Mouse (Mus musculus) limb, embryonic 14.5 days (tissue): ENCODE data around the gene Slc25a19. TPM values are rescaled to one million over a fixed set of nuclear protein-coding genes. Genes with fewer than 3 reads are reported as not detected.

Experiments used
- ATAC-seq: fragments of 200-750 bp; cut with Nextera tagmentation; 2 replicates; pipeline ENCODE4 v1.8.0; 2017; ENCODE audit warnings: low read depth, moderate number of reproducible peaks, moderate TSS enrichment; ENCODE audit not compliant: low FRiP score
- DNase-seq: peaks from one replicate; pipeline ENCODE4 v3.0.0-alpha.2; 2015; ENCODE audit warnings: low spot score
- H3K27ac ChIP-seq: fragments of 300-500 bp; sonication (generic); replicated peaks from 2 replicates; pipeline ENCODE4 v1.5.1; 2014; ENCODE audit warnings: low read depth, mild to moderate bottlenecking, low read length, moderate library complexity, mixed read lengths
- H3K27me3 ChIP-seq: fragments of 300-500 bp; sonication (generic); 2 replicates; pipeline ENCODE4 v1.6.1; 2014; ENCODE audit warnings: low read length, mixed read lengths; ENCODE audit not compliant: control insufficient read depth, insufficient read depth
- H3K36me3 ChIP-seq: fragments of 300-500 bp; sonication (generic); 2 replicates; pipeline ENCODE4 v1.6.1; 2014; ENCODE audit warnings: mild to moderate bottlenecking, low read length, moderate library complexity, mixed read lengths; ENCODE audit not compliant: control insufficient read depth, insufficient read depth
- H3K4me1 ChIP-seq: fragments of 300-500 bp; sonication (generic); 2 replicates; pipeline ENCODE4 v1.6.1; 2014; ENCODE audit warnings: antibody characterized with exemption, low read length, mixed read lengths; ENCODE audit not compliant: control insufficient read depth, insufficient read depth
- H3K4me2 ChIP-seq: fragments of 300-500 bp; sonication (generic); replicated peaks from 2 replicates; pipeline ENCODE4 v1.6.1; 2014; ENCODE audit warnings: low read depth, mild to moderate bottlenecking, low read length, moderate library complexity; ENCODE audit not compliant: severe bottlenecking
- H3K4me3 ChIP-seq: fragments of 300-500 bp; sonication (generic); replicated peaks from 2 replicates; pipeline ENCODE4 v1.5.1; 2014; ENCODE audit warnings: low read length
- H3K9ac ChIP-seq: fragments of 300-500 bp; sonication (generic); 2 replicates; pipeline ENCODE4 v1.6.1; 2014; ENCODE audit warnings: mild to moderate bottlenecking, low read depth, low read length, moderate library complexity; ENCODE audit not compliant: severe bottlenecking
- H3K9me3 ChIP-seq: fragments of 300-500 bp; sonication (generic); 2 replicates; pipeline ENCODE4 v1.6.1; 2016; ENCODE audit warnings: low read length; ENCODE audit not compliant: control insufficient read depth
- POLR2A ChIP-seq: fragments of 200-500 bp; IDR thresholded peaks from 2 replicates; pipeline ENCODE4 v1.8.0; 2012; ENCODE audit warnings: inconsistent platforms, mild to moderate bottlenecking, moderate library complexity, borderline replicate concordance; ENCODE audit not compliant: insufficient read depth, insufficient read length; ENCODE audit errors: extremely low read depth
- WGBS: fragments of 180-500 bp; shearing (Covaris S2); extraction: QIAGEN DNeasy Blood & Tissue Kit; methylation state at CpG from one replicate; pipeline ENCODE4 v1.1.7; 2014; 5-methylcytosine and 5-hydroxymethylcytosine counted together
- polyA plus RNA-seq, 2 experiments: library from polyadenylated mRNA; depleted of rRNA in 1 of 2; stranded (reverse) in 1 of 2; unstranded in 1 of 2; fragments of >200 nt; fragmentation: Nextera tagmentation in 1 of 2; extraction: Ambion mirVana in 1 of 2; gene quantifications; 2 replicates each; pipeline versions ENCODE4 v1.2.1 to v1.2.3; 2012 to 2014

Slc25a19 gene
- polyA plus RNA-seq, 2 experiments, result 20.9 to 30.7 TPM

DNA sequence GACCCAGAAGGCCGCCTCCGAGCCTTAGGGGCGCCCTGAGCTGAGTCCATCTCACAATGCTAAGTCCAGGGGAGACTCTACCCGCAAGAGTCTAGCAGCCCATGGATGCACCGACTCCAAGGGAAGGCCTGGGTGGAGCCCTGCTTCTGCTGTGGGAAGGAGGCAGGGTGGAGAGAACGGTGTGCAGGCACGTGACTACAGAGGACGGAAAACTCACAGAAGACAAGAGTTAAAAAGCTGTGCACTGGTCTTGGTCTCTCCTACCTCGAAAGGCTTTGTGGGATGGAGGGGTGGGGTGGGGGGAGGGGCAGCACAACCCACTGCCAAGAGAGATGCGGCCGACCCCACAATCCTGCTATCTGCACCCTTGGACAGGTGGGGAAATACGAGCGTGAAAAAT, 16.2 kb upstream of the Slc25a19 start:
- no peak overlapping the region for H3K27ac ChIP-seq
- H3K36me3 ChIP-seq, result peaks cover 21% of the 10 kb centered on the region
- no peaks in the 10 kb centered on the region for H3K9me3 ChIP-seq
- ATAC-seq, result no peak
- WGBS, result 92% methylated on average over 13 of the region's 13 CpGs
- H3K27me3 ChIP-seq, result no peaks in the 10 kb centered on the region
- H3K4me3 ChIP-seq, result no peak overlapping the region
- no peak for TF ChIP-seq POLR2A
- H3K9ac ChIP-seq, result no peak overlapping the region
- no peak overlapping the region for H3K4me2 ChIP-seq
- no peaks in the 10 kb centered on the region for H3K4me1 ChIP-seq
- no peak for DNase-seq

GRCm38 (mm10) chr11:115643265-115643664, 15.2 kb upstream of the Slc25a19 start:
- no peaks in the 10 kb centered on the region for H3K4me1 ChIP-seq
- no peak for TF ChIP-seq POLR2A
- ATAC-seq (no peak), DNase-seq (no peak)
- H3K36me3 ChIP-seq, result peaks cover 21% of the 10 kb centered on the region
- no peak overlapping the region for H3K4me2 ChIP-seq
- 72% methylated on average over 10 of the region's 10 CpGs for whole genome bisulfite sequencing
- no peaks in the 10 kb centered on the region for H3K9me3 ChIP-seq
- H3K9ac ChIP-seq, result no peak overlapping the region
- H3K4me3 ChIP-seq, result no peak overlapping the region
- H3K27me3 ChIP-seq, result no peaks in the 10 kb centered on the region
- H3K27ac ChIP-seq, result no peak overlapping the region

GRCm38 (mm10) chr11:115642705-115643104, 14.6 kb upstream of the Slc25a19 start:
- H3K4me1 ChIP-seq, result no peaks in the 10 kb centered on the region
- no peak overlapping the region for H3K9ac ChIP-seq
- H3K36me3 ChIP-seq, result peaks cover 15% of the 10 kb centered on the region
- no peak overlapping the region for H3K4me3 ChIP-seq
- no peaks in the 10 kb centered on the region for H3K27me3 ChIP-seq
- H3K9me3 ChIP-seq, result no peaks in the 10 kb centered on the region
- no peak for TF ChIP-seq POLR2A
- H3K4me2 ChIP-seq, result no peak overlapping the region
- ATAC-seq (no peak), DNase-seq (no peak)
- WGBS, result 86% methylated on average over 2 of the region's 2 CpGs
- H3K27ac ChIP-seq, result no peak overlapping the region

DNA sequence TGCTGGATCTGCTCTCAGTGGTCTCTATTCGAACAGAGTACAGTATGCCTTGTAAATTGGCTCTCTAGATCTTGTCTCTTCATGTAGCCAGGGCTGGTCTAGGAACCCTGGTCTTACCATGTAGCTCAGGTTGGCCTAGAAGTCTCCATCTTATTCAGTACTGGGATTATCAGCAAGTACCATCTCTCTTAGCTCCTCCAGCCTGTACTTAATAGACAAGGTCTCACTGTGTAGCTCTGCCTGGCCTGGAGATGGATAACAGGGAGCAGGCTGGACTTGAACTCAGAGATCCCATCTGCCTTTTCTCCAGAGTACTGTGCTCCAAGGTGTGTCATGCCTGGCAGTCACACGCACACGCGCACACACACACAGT, 13.6 kb upstream of the Slc25a19 start:
- Histone ChIP-seq H3K9ac (peak overlapping the region; percentile 28; the same call in 1 of the 2 replicates), H3K36me3 (peaks cover 12% of the 10 kb centered on the region), H3K9me3 (no peaks in the 10 kb centered on the region), H3K27me3 (no peaks in the 10 kb centered on the region), H3K4me3 (no peak overlapping the region), H3K27ac (no peak overlapping the region), H3K4me2 (no peak overlapping the region), H3K4me1 (no peaks in the 10 kb centered on the region)
- WGBS, result 88% methylated on average over 4 of the region's 4 CpGs
- DNase-seq (no peak), ATAC-seq (no peak)
- TF ChIP-seq POLR2A, result no peak

GRCm38 (mm10) chr11:115640978-115641663, 13.0 kb upstream of the Slc25a19 start:
- Histone ChIP-seq H3K4me2 (no peak overlapping the region), H3K27ac (no peak overlapping the region), H3K27me3 (no peaks in the 10 kb centered on the region), H3K9me3 (no peaks in the 10 kb centered on the region), H3K36me3 (peaks cover 8% of the 10 kb centered on the region), H3K9ac (peak overlapping the region; percentile 28; the same call in 1 of the 2 replicates), H3K4me3 (no peak overlapping the region), H3K4me1 (no peaks in the 10 kb centered on the region)
- ATAC-seq (no peak; the same call in 1 of the 2 replicates), DNase-seq (no peak)
- TF ChIP-seq POLR2A, result no peak
- WGBS, result 46% methylated on average over 14 of the region's 14 CpGs
